Mouse (Mus musculus) cerebellum, adult 2 months (tissue): ENCODE results near the gene Sspo.

Experiments used
- CTCF ChIP-seq: fragments of 200-500 bp; IDR thresholded peaks from 2 replicates; pipeline ENCODE4 v1.5.1; 2011; ENCODE audit warnings: low read depth, mild to moderate bottlenecking, control low read depth, low read length, moderate library complexity, borderline replicate concordance; ENCODE audit not compliant: insufficient read depth
- POLR2A ChIP-seq: fragments of 200-500 bp; IDR thresholded peaks from 2 replicates; pipeline ENCODE4 v1.6.1; 2011; ENCODE audit warnings: low read length, control low read depth, borderline replicate concordance; ENCODE audit not compliant: insufficient read depth

DNA sequence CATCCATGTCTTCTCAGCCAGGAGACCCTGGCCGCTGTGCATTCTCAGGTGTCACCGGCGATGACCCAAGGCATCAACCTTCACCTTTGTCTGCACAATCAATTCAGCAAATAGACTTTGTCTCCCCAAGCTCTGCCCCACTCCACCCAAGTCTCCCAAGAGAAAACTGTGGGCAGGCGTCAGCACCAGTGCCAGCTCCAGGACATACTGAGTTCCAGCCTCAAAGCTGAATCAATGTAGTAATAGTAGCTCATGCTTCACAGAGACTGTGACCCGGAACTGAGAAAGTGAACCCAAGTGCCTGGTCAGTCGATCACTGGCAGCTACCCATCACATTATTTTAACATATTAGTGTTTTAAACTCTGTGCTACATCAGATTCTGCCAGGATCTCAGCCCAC, 100.3 kb downstream of the Sspo start:
- TF ChIP-seq POLR2A (no peak), CTCF (no peak)
